Mouse (Mus musculus): ENCODE data around the gene Gm20503. TPM values are rescaled to one million over a fixed set of nuclear protein-coding genes. Genes with fewer than 3 reads are reported as not detected.

Gene Gm20503
- polyA plus RNA-seq, 1 experiment from 2014 or later: 9.3 TPM

- H3K36me3 ChIP-seq: no peaks in the 10 kb centered on the region
- WGBS: 96% methylated on average over 3 of the region's 3 CpGs
Measured at GRCm38 (mm10) chr4:59057929-59058328, 54.9 kb downstream of the Gm20503 start.

GRCm38 (mm10) chr4:59062526-59062925, 59.5 kb downstream of the Gm20503 start:
- 77% methylated on average over 12 of the region's 12 CpGs for WGBS
- no peaks in the 10 kb centered on the region for H3K9me3 ChIP-seq (replicated peaks)
- H3K27ac ChIP-seq: no peak overlapping the region
- no peak for DNase-seq (ENCODE audit: low spot score)
- H3K27me3 ChIP-seq (ENCODE audit: low read depth, poor library complexity, severe bottlenecking): no peaks in the 10 kb centered on the region
- no peaks in the 10 kb centered on the region for H3K4me1 ChIP-seq
- no peaks in the 10 kb centered on the region for H3K36me3 ChIP-seq
- no peak overlapping the region for H3K4me3 ChIP-seq

More at GRCm38 (mm10) chr4:59057929-59058328, 54.9 kb downstream of the Gm20503 start:
- no peak for DNase-seq (ENCODE audit: low spot score)
- Histone ChIP-seq H3K27me3 (ENCODE audit: low read depth, poor library complexity, severe bottlenecking) (no peaks in the 10 kb centered on the region), H3K9me3 (replicated peaks) (no peaks in the 10 kb centered on the region), H3K4me3 (no peak overlapping the region), H3K4me1 (no peaks in the 10 kb centered on the region), H3K27ac (no peak overlapping the region)

- Histone ChIP-seq H3K27me3 (ENCODE audit: low read depth, poor library complexity, severe bottlenecking) (no peaks in the 10 kb centered on the region), H3K27ac (no peak overlapping the region), H3K9me3 (replicated peaks) (no peaks in the 10 kb centered on the region), H3K4me1 (no peaks in the 10 kb centered on the region), H3K36me3 (no peaks in the 10 kb centered on the region), H3K4me3 (no peak overlapping the region)
- WGBS: 61% methylated on average over 3 of the region's 3 CpGs
- DNase-seq (ENCODE audit: low spot score): no peak
Measured at GRCm38 (mm10) chr4:59069276-59069675, 66.3 kb downstream of the Gm20503 start.

GRCm38 (mm10) chr4:59083430-59083829, 80.4 kb downstream of the Gm20503 start:
- Histone ChIP-seq H3K9me3 (replicated peaks) (no peaks in the 10 kb centered on the region), H3K27ac (no peak overlapping the region), H3K27me3 (ENCODE audit: low read depth, poor library complexity, severe bottlenecking) (no peaks in the 10 kb centered on the region), H3K4me3 (no peak overlapping the region), H3K4me1 (no peaks in the 10 kb centered on the region), H3K36me3 (no peaks in the 10 kb centered on the region)
- DNase-seq (ENCODE audit: low spot score): no peak
- 91% methylated on average over 2 of the region's 2 CpGs for WGBS

GRCm38 (mm10) chr4:59089391-59089790, 86.4 kb downstream of the Gm20503 start:
- Histone ChIP-seq H3K36me3 (no peaks in the 10 kb centered on the region), H3K27ac (no peak overlapping the region), H3K4me1 (no peaks in the 10 kb centered on the region), H3K27me3 (ENCODE audit: low read depth, poor library complexity, severe bottlenecking) (no peaks in the 10 kb centered on the region), H3K9me3 (replicated peaks) (no peaks in the 10 kb centered on the region), H3K4me3 (no peak overlapping the region)
- 32% methylated on average over 1 of the region's 1 CpGs for WGBS
- DNase-seq (ENCODE audit: low spot score): no peak

Other genes starting within 250 kb of the Gm20503 start
- gene Olfr267, start 215.5 kb upstream of the Gm20503 start, polyA plus RNA-seq (2016; fragmentation: Nextera tagmentation; extraction: Ambion mirVana): not detected in 2 replicates
- 36.6 and 38.8 TPM in 2 replicates for gene Ecpas, start 90.5 kb upstream of the Gm20503 start, polyA plus RNA-seq (2016; fragmentation: Nextera tagmentation; extraction: Ambion mirVana)
- 1.0 and 1.1 TPM in 2 replicates for gene Zkscan16, start 59.6 kb upstream of the Gm20503 start, polyA plus RNA-seq (2016; fragmentation: Nextera tagmentation; extraction: Ambion mirVana)
- 12.0 and 15.7 TPM in 2 replicates for gene Ptgr1, start 16.1 kb upstream of the Gm20503 start, polyA plus RNA-seq (2016; fragmentation: Nextera tagmentation; extraction: Ambion mirVana)
- gene Dnajc25, start 8.1 kb upstream of the Gm20503 start, polyA plus RNA-seq (2016; fragmentation: Nextera tagmentation; extraction: Ambion mirVana): 5.5 and 8.3 TPM in 2 replicates
- gene Gng10, start 31.9 kb downstream of the Gm20503 start, polyA plus RNA-seq (2016; fragmentation: Nextera tagmentation; extraction: Ambion mirVana): 81.1 and 96.4 TPM in 2 replicates
- not detected in 2 replicates for gene AI481877, start 135.8 kb downstream of the Gm20503 start, polyA plus RNA-seq (2016; fragmentation: Nextera tagmentation; extraction: Ambion mirVana)
- gene Ugcg, start 186.0 kb downstream of the Gm20503 start, polyA plus RNA-seq (2016; fragmentation: Nextera tagmentation; extraction: Ambion mirVana): 8.7 and 9.2 TPM in 2 replicates